Mouse (Mus musculus): Measurements from ENCODE around the gene Zfp46. TPM values are rescaled to one million over a fixed set of nuclear protein-coding genes. Genes with fewer than 3 reads are reported as not detected.

Gene Zfp46
- total RNA-seq, 2 experiments from 2014 or later = 44.5 to 48.7 TPM

DNA sequence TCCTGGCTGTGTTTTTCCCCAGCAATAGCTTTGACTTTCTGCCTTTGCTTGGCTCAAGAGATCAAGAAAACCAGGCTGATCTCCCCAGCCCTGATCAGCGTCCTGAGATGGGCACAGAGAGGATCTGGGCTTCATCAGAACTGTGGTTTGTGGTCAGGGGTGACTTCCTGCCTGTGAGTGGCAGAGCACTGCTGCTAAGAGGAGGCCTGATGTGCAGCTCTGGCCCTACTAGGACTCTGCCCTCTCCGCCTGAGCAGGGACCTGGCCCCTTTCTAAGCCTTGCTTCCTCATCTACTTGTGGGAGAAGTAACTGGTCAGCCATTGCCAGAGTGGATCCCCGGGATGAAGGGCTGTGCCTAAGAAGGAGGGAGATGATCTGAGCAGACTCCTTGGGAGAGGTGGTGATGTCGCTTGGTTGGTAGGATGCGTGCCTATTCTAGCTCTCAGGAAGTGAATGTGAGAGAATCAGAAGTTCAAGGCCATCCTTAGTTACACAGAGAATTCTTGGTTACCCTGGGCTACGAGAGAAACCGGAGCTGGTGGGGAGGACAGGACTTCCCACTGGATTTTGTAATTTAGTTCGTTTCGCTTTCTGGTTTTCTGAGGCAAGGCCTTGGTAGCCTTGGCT is 17.7 kb upstream of the Zfp46 start:
- no peak for DNase-seq

- no peak for DNase-seq
These were observed 15.6 kb upstream of the Zfp46 start for GRCm38 (mm10) chr4:136268912-136269311.

DNA sequence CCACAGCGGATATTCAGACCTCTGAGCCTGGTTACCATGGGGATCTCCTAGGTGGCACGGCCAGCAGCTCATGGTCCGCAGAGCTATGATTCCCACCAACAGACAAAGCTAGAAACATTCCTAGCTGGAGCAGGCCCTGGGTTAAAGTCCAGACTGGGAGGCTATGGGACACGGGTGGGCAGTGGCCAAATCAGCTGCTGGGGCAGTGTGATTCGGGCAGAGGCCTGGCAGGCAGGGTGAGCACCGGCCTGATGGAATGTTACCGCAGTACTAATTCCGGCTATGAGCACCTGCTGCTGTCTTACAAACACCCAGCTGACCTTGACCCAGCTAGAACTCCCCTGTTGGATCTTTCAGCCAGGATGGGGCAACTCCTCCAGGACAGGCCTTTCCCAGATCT is 13.8 kb upstream of the Zfp46 start:
- DNase-seq = no peak

DNA sequence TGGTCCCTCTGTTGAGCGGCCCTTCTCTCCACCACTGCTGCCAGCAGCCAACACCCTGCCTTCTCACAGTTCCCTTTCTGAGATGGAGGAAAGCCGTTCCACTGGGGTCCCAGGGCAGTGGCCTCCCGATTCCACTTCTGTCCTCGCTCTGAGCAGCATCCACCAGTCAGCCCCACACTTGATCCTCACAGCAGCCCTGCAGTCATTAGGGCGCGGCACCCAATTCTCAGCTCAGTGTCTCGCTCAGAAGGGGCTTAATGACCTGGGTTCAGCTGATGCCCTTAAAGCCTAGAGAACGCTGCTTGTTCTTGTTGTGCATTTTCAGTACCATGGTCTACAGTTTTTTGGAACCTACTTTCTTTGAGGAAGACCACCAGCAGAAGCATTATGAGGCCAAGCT is 3.4 kb upstream of the Zfp46 start:
- DNase-seq = no peak

GRCm38 (mm10) chr4:136281611-136282010 is 2.9 kb upstream of the Zfp46 start:
- DNase-seq = no peak

DNA sequence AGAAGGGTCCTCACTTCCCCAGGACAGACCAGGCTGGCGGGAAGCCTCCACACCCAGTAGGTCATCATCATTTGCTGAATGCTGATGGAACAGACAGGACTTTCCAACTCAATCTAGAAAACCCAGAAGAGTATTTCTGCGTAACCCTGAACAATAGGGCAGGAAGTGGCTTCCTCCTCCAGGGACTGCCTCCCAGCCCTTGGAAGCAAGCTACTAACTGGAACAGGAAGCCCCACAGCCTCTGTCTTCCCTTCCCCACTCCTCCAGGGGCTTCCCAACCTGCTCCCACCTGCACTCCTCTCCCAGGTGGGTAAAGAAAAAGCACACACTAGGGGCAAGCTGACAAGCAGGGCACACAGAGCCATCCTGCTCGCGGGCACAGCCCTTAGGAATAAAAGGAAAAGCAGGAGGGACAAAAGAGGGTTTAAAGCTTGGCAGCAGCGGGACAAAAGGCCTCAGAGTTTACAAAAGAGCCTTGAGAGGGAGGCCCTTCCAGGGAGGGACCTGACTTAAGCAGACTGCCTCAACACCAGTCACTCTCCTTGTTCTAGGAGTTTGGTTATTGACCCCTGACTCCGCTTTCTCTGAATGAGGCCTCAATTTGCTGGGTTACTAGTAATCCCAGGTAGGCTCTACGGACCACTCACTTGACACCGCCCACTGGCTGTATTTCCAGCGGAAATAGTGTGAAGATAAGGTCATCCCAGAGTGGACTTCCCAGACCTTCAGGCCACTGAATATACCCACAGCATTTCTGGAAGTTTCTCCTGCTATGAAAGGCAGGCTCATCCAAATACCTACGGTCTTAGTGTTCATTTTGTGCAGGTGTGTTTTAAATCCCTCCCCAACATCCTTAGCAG is 1.6 kb upstream of the Zfp46 start:
- DNase-seq = no peak

GRCm38 (mm10) chr4:136283783-136284182 is 700 bp upstream of the Zfp46 start:
- no peak for DNase-seq

DNA sequence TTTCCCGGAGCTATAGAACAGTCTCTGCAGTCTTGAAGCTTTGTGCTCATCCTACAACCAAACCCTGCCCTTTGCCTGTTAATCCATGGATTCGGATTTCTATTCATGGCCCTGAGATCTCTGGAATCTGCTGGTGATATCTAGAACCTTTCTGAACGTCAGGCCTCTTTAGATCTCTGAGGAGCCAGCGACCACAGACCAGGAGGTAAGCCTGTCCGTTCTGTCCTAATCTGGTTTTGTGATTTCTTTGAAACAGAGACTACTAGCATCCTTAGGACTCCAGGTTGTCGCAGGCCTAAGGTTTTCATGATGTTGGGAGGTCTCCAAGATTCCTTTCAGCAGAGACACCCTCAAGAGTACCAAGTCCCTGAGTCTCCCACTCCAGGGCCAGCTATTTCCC is 408 bp downstream of the Zfp46 start:
- no peak for DNase-seq

- peak; percentile 88 for DNase-seq
These were observed 896 bp downstream of the Zfp46 start for GRCm38 (mm10) chr4:136285348-136285810.

DNA sequence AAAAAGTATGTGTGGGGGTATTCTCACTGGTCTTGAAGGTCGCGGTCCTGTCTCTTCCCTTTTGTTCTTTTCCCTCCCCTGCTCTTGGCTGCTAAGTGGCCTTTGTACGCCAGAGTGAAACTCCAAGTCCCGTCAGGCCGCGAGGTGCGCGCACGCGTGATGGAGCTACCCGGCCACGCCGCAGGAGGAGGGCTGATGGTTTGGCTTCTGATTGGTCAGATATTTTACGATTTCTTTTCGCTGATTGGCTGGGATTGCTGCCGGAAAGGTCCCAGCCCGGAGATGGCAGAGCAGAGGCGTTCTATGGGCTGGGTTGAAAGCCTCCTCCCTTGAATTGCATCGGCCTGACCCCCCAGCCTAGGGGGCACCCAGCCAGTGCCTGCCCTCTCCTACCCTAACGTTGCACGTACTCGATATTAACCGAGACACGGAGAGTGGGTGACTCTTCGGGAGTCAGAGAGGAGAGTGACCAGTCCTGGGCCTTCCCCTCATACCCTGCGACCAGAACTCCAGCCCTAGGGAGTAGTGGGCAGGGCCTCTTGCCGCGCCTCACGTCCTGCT is 1.4 kb downstream of the Zfp46 start:
- DNase-seq = peak; percentile 92

DNA sequence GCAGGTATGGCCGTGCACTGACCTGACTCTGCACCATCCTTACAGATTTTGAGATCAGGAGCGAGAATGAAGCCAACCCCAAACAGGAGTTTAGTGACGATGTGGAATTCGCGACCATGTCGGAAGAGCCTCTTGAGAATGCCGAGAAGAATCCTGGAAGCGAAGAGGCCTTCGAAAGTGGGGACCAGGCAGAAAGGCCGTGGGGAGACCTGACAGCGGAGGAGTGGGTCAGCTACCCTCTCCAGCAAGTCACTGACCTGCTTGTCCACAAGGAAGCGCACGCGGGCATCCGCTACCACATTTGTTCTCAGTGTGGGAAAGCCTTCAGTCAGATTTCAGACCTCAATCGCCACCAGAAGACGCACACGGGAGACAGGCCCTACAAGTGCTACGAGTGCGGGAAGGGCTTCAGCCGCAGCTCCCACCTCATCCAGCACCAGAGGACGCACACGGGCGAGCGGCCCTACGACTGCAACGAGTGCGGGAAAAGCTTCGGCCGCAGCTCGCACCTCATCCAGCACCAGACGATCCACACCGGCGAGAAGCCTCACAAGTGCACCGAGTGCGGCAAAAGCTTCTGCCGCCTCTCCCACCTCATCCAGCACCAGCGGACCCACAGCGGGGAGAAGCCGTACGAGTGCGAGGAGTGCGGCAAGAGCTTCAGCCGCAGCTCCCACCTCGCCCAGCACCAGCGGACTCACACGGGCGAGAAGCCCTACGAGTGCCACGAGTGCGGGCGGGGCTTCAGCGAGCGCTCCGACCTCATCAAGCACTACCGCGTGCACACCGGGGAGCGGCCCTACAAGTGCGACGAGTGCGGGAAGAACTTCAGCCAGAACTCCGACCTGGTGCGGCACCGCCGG is 5.7 kb downstream of the Zfp46 start:
- DNase-seq = no peak

- no peak for DNase-seq
These were observed 6.5 kb downstream of the Zfp46 start for GRCm38 (mm10) chr4:136290781-136291595.

DNA sequence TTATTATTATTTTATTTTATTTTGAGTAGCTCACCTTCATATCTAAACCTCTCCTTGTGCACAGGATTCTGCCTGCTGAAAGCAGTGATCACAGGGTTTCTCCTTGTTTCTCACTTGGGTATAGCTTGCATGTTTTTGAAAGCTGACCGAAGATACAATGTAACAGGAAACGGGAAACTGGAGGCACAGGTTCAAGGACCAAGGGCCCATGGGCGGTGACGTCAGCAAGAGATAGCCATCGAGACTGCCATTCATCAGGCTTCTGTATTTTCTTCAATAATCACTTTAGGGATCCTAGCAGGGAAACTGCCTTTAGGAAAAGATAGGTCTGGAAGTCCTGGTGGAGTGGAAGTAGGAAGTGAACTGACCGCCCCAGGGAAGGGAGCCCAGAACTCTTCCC is 7.2 kb downstream of the Zfp46 start:
- DNase-seq = no peak

DNA sequence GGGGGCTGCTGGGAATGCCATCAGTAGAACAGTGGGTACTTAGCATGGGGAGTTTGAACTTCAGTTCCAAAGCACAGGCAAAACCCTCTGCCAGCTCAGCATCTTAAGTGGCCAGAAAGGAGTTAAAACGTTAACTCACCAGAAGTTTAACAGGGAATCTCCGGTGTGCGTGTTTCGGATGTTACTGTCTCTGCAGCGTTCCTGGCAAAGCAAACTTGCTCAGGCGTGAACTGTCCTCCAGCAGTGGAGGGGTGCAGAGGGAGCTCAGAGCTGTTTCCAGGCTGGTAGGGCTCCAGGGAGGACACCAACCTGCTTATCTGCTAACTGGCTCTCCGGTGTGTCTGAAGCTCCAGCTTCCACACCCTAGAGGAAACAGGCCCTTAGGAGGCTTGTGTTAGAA is 11.5 kb downstream of the Zfp46 start:
- DNase-seq = no peak

- no peak for DNase-seq
These were observed 18.0 kb downstream of the Zfp46 start for GRCm38 (mm10) chr4:136302462-136302861.

GRCm38 (mm10) chr4:136304181-136304580 is 19.7 kb downstream of the Zfp46 start:
- no peak for DNase-seq

DNA sequence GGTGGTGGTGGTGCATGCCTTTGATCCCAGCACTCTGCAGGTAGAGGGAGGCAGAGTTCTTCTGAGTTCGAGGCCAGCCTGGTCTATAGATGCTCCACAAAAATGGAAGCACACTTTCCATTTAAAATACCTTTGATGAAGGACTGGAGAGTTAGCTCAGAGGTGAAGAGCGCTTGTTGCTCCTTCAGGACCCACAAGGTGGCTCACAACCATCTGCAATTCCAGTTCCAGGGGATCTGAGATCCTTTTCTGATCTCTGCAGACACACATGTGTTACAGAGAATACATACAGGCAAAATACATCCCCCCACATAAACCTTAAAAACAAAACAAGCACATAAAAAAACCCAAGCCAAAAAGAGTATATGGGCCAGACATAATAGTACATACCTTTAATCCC is 23.9 kb downstream of the Zfp46 start:
- no peak for DNase-seq

GRCm38 (mm10) chr4:136309780-136310179 is 25.3 kb downstream of the Zfp46 start:
- no peak for DNase-seq

DNA sequence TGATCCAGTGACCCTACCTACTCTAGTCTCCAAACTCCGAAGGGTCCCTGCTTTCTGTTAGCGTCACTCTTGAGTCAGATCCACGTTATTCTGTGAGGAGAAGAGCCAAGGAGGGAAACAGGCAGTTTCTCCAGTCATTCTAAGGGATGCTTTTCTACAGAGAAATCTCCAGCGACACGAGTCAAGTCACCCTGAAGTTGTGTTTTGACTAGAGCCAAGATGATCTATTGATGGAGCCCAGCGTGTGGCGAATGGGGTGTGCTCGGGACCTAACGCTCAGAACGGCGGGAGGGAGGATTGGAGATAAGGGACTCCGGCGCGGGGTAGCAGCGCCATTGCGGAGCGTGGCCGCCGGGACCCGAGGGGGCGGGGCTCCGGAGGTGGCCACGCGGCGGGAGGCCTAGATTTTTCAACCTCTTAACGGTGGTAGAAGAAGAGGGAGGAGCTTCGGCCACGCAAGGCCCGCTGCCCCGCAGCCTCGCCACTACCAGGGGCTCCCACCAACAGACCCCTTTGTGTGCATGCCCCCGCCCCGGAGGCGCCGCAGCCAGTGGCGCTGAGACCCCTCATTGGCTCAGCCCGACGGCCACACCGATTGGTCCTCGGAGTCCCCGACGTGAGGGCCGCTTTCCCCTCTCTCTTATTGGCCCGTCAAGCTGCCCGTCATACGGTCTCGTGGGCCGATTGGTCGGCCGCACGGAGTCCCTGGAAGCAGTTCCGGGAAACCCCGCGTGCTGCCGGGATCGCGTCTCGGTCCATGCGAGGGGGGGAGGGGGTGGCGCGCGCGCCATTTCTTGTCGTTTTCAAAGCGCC is 26.0 kb downstream of the Zfp46 start, which contains the start of gene Hnrnpr:
Hnrnpr (plus strand) TSS at position 714 of the 813 bp plus-strand sequence.
- peak; percentile 100 for DNase-seq
